Mouse (Mus musculus) gastrocnemius, adult 2 months (tissue): ENCODE data around the gene Krtap8-1. TPM values are rescaled to one million over a fixed set of nuclear protein-coding genes. Genes with fewer than 3 reads are reported as not detected.

Source experiments
- DNase-seq: peaks from one replicate; pipeline ENCODE4 v3.0.0; 2022
- H3K27ac ChIP-seq: fragments of 200-600 bp; 2 replicates; pipeline ENCODE4 v1.8.1; 2022; ENCODE audit warnings: mild to moderate bottlenecking
- H3K4me3 ChIP-seq: fragments of 200-600 bp; 2 replicates; pipeline ENCODE4 v1.8.1; 2022; ENCODE audit warnings: mild to moderate bottlenecking, moderate library complexity
- CTCF ChIP-seq: fragments of 200-600 bp; IDR thresholded peaks from 2 replicates; pipeline ENCODE4 v1.8.1; 2022; ENCODE audit warnings: antibody characterized with exemption, mild to moderate bottlenecking, moderate library complexity
- intact Hi-C: fragments of 180-260 bp; cut with DNase I; formaldehyde crosslinking; loops from one replicate; pipeline ENCODE4 v1.15.1; 2025
- long read RNA-seq, 2 experiments: library from polyadenylated mRNA; stranded (forward); transcript quantifications; one replicate each; pipeline ENCODE4 v2.0.0; 2021
- total RNA-seq, 2 experiments: library from RNA; stranded (reverse); gene quantifications; 2 replicates each; pipeline ENCODE4 v1.2.3; 2021

The Krtap8-1 gene
- not detected for total RNA-seq
- long read RNA-seq, experiment 1: 0 reads
- long read RNA-seq, experiment 2: 0 reads

DNA sequence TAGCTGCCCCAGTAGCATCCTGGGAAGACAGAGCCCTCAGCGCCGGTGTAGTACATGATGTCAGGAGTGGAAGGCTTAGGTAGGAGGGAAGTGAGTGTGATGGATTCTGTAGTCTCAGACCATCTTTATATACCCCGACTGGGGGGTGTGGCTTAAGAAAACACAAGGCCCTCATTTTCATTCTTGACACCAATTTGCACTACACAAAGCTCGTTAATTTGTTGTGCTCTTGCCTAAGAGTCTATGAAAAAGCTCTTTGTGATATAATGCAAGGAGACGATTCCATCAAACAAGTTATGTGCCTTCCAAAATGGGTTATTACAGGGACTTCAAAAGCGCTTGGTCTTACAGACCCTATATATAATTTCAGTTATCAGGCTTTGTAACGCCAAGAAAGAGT lies at the start of gene Krtap8-1:
Krtap8-1 (minus strand) TSS at position 101 of the 400 bp plus-strand sequence.
- Histone ChIP-seq H3K4me3 (no peak within 1 kb of the TSS), H3K27ac (no peak within 1 kb of the TSS)
- intact Hi-C loops: no loop called here
- DNase-seq: no peak
- no peak for TF ChIP-seq CTCF

DNA sequence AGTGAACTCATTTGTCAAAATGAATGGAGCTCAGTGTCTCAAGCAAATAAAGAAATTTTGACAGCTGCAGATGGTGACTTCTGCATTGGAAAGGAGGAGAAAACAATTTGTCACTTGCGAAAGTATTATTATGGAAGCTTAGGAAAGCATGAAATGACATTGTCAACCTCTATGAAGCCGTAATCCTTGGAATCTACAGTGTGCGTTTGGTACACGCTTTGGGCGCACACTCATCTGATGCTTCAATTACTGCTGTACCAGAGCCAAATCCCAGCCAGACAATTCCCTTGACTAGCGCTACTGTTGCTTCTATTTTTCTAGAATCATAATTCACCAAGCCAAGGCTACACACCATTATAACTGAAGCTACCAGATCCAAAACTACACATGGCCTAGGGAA lies 49.6 kb upstream of the Krtap8-1 start:
- Histone ChIP-seq H3K27ac (no peak overlapping the region), H3K4me3 (no peak overlapping the region)
- TF ChIP-seq CTCF: no peak
- no peak for DNase-seq
- intact Hi-C loops: no loop called here

DNA sequence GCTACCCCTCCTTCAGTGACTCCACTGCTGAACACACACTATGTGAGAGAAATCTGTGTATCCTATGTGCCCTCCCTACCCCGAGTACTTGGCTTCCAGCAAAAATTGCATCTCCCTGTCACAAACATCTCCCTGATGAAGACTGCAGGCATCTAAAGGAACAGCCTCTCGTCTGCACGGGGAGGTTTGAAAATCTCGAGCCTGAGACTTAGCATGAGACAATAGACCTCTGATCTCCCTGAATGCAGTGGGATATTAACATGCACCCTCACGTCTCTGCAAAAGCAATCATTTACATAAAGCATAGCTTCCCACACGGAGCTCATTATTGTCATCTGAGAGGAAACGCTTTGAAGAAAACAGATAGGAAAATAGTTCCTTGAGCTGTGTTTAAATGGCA lies 42.8 kb upstream of the Krtap8-1 start:
- Histone ChIP-seq H3K27ac (no peak overlapping the region), H3K4me3 (no peak overlapping the region)
- no peak for DNase-seq
- intact Hi-C loops: no loop called here
- TF ChIP-seq CTCF: no peak

DNA sequence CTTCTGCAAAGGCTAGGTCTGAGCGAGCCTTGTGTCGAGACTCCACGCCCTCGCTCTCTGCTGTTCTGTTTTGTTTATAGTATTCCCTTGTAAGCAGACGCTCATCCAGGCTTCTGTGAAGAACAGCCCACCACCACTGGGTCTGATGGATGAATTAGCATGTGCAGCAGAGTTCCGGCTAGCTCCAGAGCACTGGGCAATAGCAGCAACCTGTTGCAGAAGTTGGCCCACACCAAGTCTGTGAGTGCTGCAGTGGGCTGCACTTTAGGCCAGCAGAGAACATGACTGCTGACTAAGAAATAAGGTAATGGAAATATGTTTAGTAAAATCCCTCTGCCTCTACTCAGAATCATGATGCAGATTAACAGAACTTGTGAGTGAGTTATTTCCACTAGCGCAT lies 42.1 kb upstream of the Krtap8-1 start:
- TF ChIP-seq CTCF: no peak
- intact Hi-C loops: loop anchor here (10.0 kb wide), 1 partner anchor 235 kb away; no protein-coding TSS in a partner anchor

DNA sequence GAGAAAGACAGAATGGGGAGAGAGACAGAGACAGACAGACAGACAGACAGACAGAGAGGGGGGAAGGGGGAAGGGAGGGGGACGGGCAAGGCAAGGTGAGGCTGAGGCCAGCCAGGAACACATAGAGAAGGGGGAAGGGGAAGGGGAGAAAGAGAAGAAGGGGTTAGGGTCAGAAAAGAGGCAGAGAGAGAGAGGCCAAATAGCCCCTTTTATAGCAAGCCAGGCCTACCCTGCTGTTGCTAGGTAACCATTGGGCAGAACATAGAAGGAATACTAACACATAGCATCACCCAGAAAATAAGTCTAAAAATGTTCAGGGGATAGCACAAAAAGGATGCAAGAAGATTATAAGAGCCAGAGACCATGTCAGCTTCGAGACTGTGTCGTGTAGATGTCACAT lies 40.6 kb upstream of the Krtap8-1 start:
- H3K4me3 ChIP-seq: no peak overlapping the region
- H3K27ac ChIP-seq: no peak overlapping the region
- TF ChIP-seq CTCF: no peak
- no peak for DNase-seq
- intact Hi-C loops: loop anchor here (10.0 kb wide), 1 partner anchor 236 kb away; no protein-coding TSS in a partner anchor

More for the DNA sequence above, 42.1 kb upstream of the Krtap8-1 start:
- DNase-seq: no peak
- Histone ChIP-seq H3K4me3 (no peak overlapping the region), H3K27ac (no peak overlapping the region)

DNA sequence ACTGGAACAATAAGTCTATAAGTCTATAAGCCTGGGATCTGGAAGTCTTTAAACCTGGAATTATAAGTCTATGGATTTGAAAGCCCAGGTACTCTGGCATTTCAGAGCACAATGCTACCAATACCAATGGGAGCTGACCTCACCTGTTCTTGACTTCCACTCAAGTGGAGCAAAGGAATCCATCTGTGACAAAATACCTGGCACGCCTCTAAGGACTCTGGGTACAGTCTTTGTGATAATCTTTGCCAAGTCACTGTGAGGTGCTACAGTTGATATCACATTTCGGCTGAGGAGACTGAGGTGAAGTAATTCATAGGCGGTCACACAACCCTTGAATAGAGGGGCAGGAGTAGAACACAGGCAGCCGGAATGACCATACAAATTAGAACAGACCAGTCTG lies 33.2 kb upstream of the Krtap8-1 start:
- no peak for DNase-seq

DNA sequence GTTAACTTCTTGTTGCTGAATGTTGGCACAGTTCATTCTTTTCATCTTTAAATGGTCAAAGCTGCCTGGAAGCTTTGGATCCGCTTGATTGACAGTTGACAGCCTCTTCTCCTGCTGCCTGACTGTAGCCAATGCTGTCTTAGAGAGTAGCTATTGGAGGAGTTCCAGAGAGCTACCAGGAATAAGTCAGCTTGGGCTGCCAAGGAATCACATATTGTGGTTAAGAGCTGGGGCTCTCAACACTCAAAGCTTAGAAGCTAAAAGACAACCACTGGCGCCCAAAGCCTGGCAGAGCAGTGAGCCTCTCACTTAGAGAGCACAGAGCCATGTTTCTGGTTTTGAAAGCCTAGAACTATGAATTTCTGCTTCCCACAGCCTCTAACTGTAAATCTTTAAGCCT lies 32.8 kb upstream of the Krtap8-1 start:
- intact Hi-C loops: loop anchor here (10.0 kb wide), 1 partner anchor 244 kb away; no protein-coding TSS in a partner anchor
- Histone ChIP-seq H3K4me3 (no peak overlapping the region), H3K27ac (no peak overlapping the region)
- DNase-seq: no peak
- TF ChIP-seq CTCF: no peak

More for the DNA sequence above, 33.2 kb upstream of the Krtap8-1 start:
- Histone ChIP-seq H3K4me3 (no peak overlapping the region), H3K27ac (no peak overlapping the region)
- TF ChIP-seq CTCF: no peak
- intact Hi-C loops: loop anchor here (10.0 kb wide), 1 partner anchor 244 kb away; no protein-coding TSS in a partner anchor

DNA sequence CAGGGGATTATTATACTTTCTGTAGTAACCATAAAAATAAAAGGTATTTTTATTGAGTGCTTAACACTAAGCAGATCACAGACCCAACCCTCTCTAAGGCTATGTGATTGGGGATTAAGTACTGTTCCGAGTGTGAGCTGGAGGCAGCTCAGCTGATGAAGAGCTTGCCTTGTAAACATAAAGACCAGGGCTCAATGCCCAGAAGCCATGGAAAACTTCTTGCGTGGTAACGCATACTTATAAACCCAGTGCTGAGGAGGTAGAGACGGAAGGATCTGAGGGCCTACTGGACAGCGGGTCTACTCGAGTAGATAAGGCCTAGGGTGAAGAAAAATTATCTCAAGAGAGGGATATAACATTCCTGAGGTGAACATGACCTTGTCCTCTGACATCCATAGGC lies 32.3 kb upstream of the Krtap8-1 start:
- no peak overlapping the region for H3K4me3 ChIP-seq
- no peak overlapping the region for H3K27ac ChIP-seq
- intact Hi-C loops: loop anchor here (10.0 kb wide), 1 partner anchor 245 kb away; no protein-coding TSS in a partner anchor
- no peak for DNase-seq
- no peak for TF ChIP-seq CTCF

DNA sequence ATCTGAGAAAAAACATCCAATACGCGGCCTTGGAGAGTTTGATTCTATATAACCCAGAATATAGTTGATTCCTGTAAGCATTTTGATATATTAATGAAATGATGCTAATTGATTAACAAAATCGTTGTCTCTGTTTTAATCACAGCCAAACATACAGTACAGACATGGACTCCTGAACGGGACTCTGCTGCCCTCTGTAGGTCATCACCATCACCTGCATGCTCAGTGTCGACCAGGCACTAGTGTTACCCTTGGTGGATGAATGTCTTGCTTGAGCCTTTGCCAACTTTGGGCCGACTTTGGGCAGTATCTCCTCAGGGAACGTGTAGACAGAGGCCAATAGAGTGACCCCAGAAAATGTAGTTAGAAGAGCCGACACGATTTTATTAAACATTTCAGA lies 29.9 kb upstream of the Krtap8-1 start:
- intact Hi-C loops: no loop called here
- TF ChIP-seq CTCF: peak; percentile 65
- DNase-seq: peak; percentile 29
- no peak overlapping the region for H3K4me3 ChIP-seq
- H3K27ac ChIP-seq: no peak overlapping the region

DNA sequence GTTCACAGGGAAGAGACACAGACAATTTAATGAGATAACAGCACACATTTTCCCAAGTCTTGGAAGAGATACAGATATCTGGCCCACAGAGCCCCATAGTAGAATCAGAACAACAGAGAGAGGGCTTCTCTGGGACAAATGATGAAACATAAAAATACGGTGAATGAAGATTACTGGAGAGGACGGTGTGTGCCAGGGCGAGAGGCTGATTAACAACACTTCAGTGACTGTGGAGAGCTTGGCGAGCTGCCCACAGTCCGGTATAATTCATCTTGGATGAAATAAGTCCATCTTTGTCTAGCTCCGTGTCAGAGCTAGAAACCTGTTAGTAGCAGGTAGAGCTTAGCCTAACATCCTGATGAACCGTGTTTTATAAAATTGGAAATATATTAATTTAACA lies 25.7 kb upstream of the Krtap8-1 start:
- intact Hi-C loops: no loop called here
- no peak for TF ChIP-seq CTCF

DNA sequence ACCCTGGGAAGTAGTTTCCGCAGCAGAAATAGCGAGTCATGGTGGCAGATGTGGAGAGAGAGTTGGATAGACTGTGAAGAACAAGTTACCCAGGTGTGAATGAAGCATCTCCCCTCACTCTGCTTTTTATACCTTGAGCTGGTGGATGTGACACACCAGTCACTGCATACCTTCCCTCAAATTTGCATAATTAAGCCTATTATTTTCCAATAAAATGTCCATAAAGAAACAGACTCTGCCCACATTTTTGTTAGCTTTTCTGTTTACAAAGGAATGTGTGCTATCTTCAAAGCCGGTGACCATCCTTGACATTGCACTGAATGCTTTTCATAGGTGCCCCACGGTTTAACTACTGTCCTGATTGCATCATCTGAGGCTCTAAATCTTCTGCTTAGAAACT lies 20.5 kb upstream of the Krtap8-1 start, which contains the start of gene Krtap7-1:
Krtap7-1 (minus strand) TSS at position 101 of the 400 bp plus-strand sequence.
- Histone ChIP-seq H3K27ac (no peak within 1 kb of the TSS), H3K4me3 (no peak within 1 kb of the TSS)
- intact Hi-C loops: no loop called here
- TF ChIP-seq CTCF: no peak
- DNase-seq: no peak

More for the DNA sequence above, 25.7 kb upstream of the Krtap8-1 start:
- DNase-seq: no peak
- Histone ChIP-seq H3K27ac (no peak overlapping the region), H3K4me3 (no peak overlapping the region)

DNA sequence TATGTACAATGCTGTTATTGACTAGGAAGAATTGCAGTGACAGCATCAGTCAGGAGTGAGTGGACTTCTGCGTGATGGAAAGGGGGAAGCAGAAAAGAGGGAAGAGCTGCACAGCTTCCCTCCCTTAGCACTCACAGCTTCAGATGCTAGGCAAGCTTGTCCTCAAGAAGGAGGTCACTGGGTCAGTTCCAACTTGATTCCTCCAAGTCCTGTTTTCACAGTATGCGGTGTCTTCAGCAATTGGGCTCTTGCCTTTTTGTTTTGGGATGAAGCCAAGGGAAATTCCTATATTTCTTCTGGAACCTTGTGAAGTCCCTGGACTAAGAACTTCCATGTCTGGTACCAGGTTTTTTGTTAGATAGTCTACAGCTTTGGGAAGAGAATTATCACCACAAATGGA lies 15.8 kb upstream of the Krtap8-1 start:
- intact Hi-C loops: no loop called here
- no peak overlapping the region for H3K27ac ChIP-seq
- TF ChIP-seq CTCF: no peak
- H3K4me3 ChIP-seq: no peak overlapping the region
- DNase-seq: no peak

DNA sequence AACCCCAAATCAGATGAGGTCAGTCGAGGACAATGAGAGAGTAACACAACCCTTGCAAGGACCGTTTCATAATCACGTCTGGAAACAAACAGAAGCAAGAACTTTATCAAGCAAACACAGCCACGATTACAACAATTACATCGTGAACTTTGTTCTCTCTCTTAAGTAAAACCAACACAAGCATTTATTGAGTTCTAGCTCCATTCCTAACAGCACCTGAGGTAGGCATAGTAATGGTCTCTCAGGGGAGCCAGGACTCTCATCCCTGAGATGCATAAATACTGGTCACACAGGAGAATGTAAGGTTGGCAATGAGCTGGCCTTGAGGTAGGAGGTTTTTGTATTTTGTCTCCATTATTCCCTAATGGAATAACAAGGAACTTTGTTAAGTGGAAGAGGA lies 14.1 kb upstream of the Krtap8-1 start:
- intact Hi-C loops: no loop called here
- no peak for DNase-seq

DNA sequence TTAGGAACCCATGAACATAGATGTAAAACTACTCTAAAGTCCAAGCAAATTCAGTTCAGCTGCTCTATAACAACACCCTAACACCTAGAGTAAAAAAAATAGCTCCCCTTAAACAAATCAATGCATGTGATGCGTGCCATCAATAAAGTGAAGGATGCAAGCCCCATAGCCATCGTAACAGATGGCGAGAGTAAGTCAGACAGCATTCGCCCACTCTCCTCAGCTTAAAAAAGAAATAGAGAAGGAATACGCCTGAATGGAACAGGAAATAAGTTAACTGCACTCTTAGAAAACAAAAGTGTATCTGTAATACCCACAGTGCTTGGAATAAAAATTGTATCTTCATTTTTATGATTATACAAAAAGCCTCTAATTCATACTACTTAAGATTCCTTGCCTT lies 9.2 kb upstream of the Krtap8-1 start:
- Histone ChIP-seq H3K27ac (no peak overlapping the region), H3K4me3 (no peak overlapping the region)
- intact Hi-C loops: no loop called here
- no peak for DNase-seq
- no peak for TF ChIP-seq CTCF

More for the DNA sequence above, 14.1 kb upstream of the Krtap8-1 start:
- no peak overlapping the region for H3K27ac ChIP-seq
- H3K4me3 ChIP-seq: no peak overlapping the region
- no peak for TF ChIP-seq CTCF
